Mouse (Mus musculus): Measurements from ENCODE around the gene Myh9.

DNA sequence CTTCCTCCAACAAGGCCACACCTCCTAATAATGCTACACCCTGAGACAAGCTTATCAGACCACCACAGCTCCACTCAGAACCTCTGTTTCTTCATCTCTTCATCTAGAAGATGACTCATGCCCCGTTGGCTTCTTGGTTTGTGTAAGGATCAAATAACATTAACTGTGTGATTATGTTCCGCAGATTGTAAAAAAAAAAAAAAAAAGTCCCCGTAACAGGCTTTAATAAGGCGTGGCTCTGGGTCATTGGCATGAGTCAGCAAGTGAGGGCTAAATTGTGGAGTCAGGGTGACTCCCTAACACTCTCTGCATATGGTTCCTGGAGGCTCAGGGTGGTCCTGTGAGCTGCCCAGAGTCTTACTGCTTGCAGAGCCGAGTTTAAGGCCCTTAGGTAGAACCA, 39.7 kb upstream of the Myh9 start:
- peak; percentile 91 for TF ChIP-seq MAFK (IDR thresholded peaks at IDR 0.05; ENCODE audit: insufficient read depth, low read depth, low read length)
- TF ChIP-seq HCFC1 (IDR thresholded peaks at IDR 0.05; ENCODE audit: borderline replicate concordance, insufficient read depth, low read length), result no peak
- no peak for TF ChIP-seq CHD2 (IDR thresholded peaks at IDR 0.05; ENCODE audit: low read depth, low read length)
- no peak for TF ChIP-seq ZC3H11A (IDR thresholded peaks at IDR 0.05; ENCODE audit: borderline replicate concordance, low read depth, low read length)
- TF ChIP-seq ZNF384 (IDR thresholded peaks at IDR 0.05; ENCODE audit: low read depth, low read length), result peak; percentile 82; the same call in 1 of the 2 replicates

Measured in ES-E14 (cell line).